Mouse (Mus musculus) thymus, adult 2 months (tissue): ENCODE measurements around the gene Erbb3.

Source experiments
- CTCF ChIP-seq: fragments of 200-500 bp; IDR thresholded peaks from 2 replicates; pipeline ENCODE4 v1.5.1; 2012; ENCODE audit warnings: mild to moderate bottlenecking, control low read depth, low read length, moderate library complexity, borderline replicate concordance; ENCODE audit not compliant: control insufficient read depth, poor library complexity, insufficient read depth; ENCODE audit errors: extremely low read depth
- POLR2A ChIP-seq: fragments of 200-500 bp; IDR thresholded peaks from 2 replicates; pipeline ENCODE4 v1.6.1; 2012; ENCODE audit warnings: mild to moderate bottlenecking, low read length, control low read depth, moderate library complexity; ENCODE audit not compliant: control insufficient read depth, poor library complexity, insufficient read depth; ENCODE audit errors: extremely low read depth

DNA sequence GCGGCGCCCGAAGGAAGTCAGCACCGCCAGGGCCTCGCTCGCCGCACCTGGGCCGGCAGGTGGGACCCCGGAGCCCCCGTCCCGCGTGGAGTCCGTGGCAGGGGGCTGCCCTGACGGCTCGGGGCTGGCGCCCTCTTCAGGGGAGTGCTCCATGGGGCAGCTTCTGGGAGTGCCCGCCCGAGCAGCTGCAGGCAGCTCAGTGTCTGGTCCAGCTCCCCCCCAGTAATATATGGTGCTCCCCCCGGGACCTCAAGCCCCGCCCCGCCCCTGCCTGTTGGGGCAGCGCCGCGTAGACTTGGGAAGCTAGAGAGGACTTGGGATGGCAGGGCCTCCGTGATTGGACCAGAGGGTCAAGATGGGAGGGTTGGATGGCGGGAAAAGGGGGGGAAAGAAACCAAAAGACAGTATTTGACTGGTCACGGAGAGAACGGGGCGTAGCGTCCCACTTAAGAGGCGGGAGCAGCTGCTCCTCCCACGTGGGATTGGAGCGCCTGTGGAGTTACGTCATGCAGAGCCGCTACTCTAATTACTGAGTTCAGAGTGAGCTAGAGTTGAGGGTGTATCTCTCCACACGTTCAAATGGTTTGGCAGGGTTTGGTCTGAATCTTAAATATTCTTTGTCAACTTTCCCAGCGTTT lies 63.7 kb downstream of the Erbb3 start, which contains the start of gene Esyt1:
- TF ChIP-seq CTCF (no peak; the same call in 1 of the 2 replicates), POLR2A (peak; percentile 48; the same call in 1 of the 2 replicates)
